Mouse (Mus musculus) kidney, adult 2 months (tissue): Measurements from ENCODE around the gene Ndufa8. TPM values are rescaled to one million over a fixed set of nuclear protein-coding genes. Genes with fewer than 3 reads are reported as not detected.

Experiments
- DNase-seq: peaks from one replicate; pipeline ENCODE4 v3.0.0; 2021
- H3K27ac ChIP-seq: fragments of 200-500 bp; 2 replicates; pipeline ENCODE4 v1.5.1; 2012; ENCODE audit warnings: low read depth, low read length, control low read depth, inconsistent platforms; ENCODE audit not compliant: insufficient read depth
- H3K27me3 ChIP-seq: fragments of 200-500 bp; replicated peaks from 2 replicates; pipeline ENCODE4 v1.6.1; 2012; ENCODE audit warnings: mild to moderate bottlenecking, moderate library complexity, low read length, inconsistent platforms; ENCODE audit not compliant: control insufficient read depth, insufficient read depth
- H3K36me3 ChIP-seq: fragments of 200-500 bp; 2 replicates; pipeline ENCODE4 v1.6.1; 2012; ENCODE audit warnings: mild to moderate bottlenecking, moderate library complexity, low read length, inconsistent platforms; ENCODE audit not compliant: control insufficient read depth, insufficient read depth
- H3K4me1 ChIP-seq: fragments of 200-500 bp; 2 replicates; pipeline ENCODE4 v1.6.1; 2011; ENCODE audit warnings: low read length; ENCODE audit not compliant: control insufficient read depth, insufficient read depth
- H3K4me3 ChIP-seq: fragments of 200-500 bp; 2 replicates; pipeline ENCODE4 v1.5.1; 2011; ENCODE audit warnings: mild to moderate bottlenecking, low read depth, low read length, control low read depth; ENCODE audit not compliant: insufficient read depth
- CTCF ChIP-seq: fragments of 200-500 bp; conservative IDR thresholded peaks from 2 replicates; pipeline ENCODE4 v1.5.1; 2011; ENCODE audit warnings: low read depth, mild to moderate bottlenecking, control low read depth, low read length, moderate library complexity, mixed read lengths; ENCODE audit not compliant: insufficient read depth, insufficient read length
- POLR2A ChIP-seq: fragments of 200-500 bp; IDR thresholded peaks from one replicate; pipeline ENCODE4 v1.6.1; 2011; ENCODE audit warnings: low read depth, low read length, control low read depth
- WGBS: fragments of 180-500 bp; shearing (Covaris S2); methylation state at CpG from one replicate; pipeline ENCODE4 v1.1.7; 2018; 5-methylcytosine and 5-hydroxymethylcytosine counted together
- polyA plus RNA-seq: library from polyadenylated mRNA; depleted of rRNA; stranded (reverse); fragments of >200 nt; gene quantifications from 2 replicates; pipeline ENCODE4 v1.2.3, GENCODE M21; 2012

The Ndufa8 gene
- polyA plus RNA-seq, 1 experiment, result 261 TPM

GRCm38 (mm10) chr2:36090853-36091741 lies 41.9 kb upstream of the Ndufa8 start:
- Histone ChIP-seq H3K27me3 (no peaks in the 10 kb centered on the region; the same call in 1 of the 2 replicates), H3K36me3 (no peaks in the 10 kb centered on the region), H3K4me1 (no peaks in the 10 kb centered on the region; the same call in 1 of the 2 replicates), H3K4me3 (peak overlapping the region; percentile 31), H3K27ac (no peak overlapping the region)
- DNase-seq, result peak; percentile 64
- TF ChIP-seq CTCF (no peak), POLR2A (no peak)
- 17% methylated on average over 70 of the region's 70 CpGs for WGBS

GRCm38 (mm10) chr2:36089190-36089589 lies 40.0 kb upstream of the Ndufa8 start:
- Histone ChIP-seq H3K4me1 (no peaks in the 10 kb centered on the region; the same call in 1 of the 2 replicates), H3K27ac (no peak overlapping the region), H3K4me3 (no peak overlapping the region), H3K27me3 (no peaks in the 10 kb centered on the region; the same call in 1 of the 2 replicates), H3K36me3 (no peaks in the 10 kb centered on the region)
- WGBS, result 67% methylated on average over 3 of the region's 3 CpGs
- DNase-seq, result no peak
- TF ChIP-seq POLR2A, result no peak

GRCm38 (mm10) chr2:36085041-36085440 lies 35.8 kb upstream of the Ndufa8 start:
- no peak for TF ChIP-seq CTCF
- DNase-seq, result no peak
- Histone ChIP-seq H3K4me3 (no peak overlapping the region), H3K27me3 (no peaks in the 10 kb centered on the region), H3K36me3 (no peaks in the 10 kb centered on the region), H3K4me1 (no peaks in the 10 kb centered on the region), H3K27ac (no peak overlapping the region)
- WGBS, result 96% methylated on average over 1 of the region's 1 CpGs

GRCm38 (mm10) chr2:36082802-36083580 lies 33.8 kb upstream of the Ndufa8 start:
- WGBS, result 84% methylated on average over 9 of the region's 9 CpGs
- no peaks in the 10 kb centered on the region for H3K27me3 ChIP-seq
- no peaks in the 10 kb centered on the region for H3K4me1 ChIP-seq
- DNase-seq, result no peak
- H3K27ac ChIP-seq, result no peak overlapping the region
- no peak overlapping the region for H3K4me3 ChIP-seq
- no peaks in the 10 kb centered on the region for H3K36me3 ChIP-seq
- TF ChIP-seq POLR2A (no peak), CTCF (no peak)

- DNase-seq, result peak; percentile 18
- Histone ChIP-seq H3K36me3 (no peaks in the 10 kb centered on the region), H3K27me3 (no peaks in the 10 kb centered on the region), H3K4me3 (no peak overlapping the region), H3K4me1 (no peaks in the 10 kb centered on the region), H3K27ac (no peak overlapping the region)
- 18% methylated on average over 9 of the region's 9 CpGs for WGBS
- no peak for TF ChIP-seq POLR2A
- TF ChIP-seq CTCF, result no peak
Measured at GRCm38 (mm10) chr2:36081446-36081845, 32.2 kb upstream of the Ndufa8 start.

GRCm38 (mm10) chr2:36077160-36077761 lies 28.1 kb upstream of the Ndufa8 start:
- Histone ChIP-seq H3K36me3 (no peaks in the 10 kb centered on the region), H3K4me3 (no peak overlapping the region), H3K4me1 (no peaks in the 10 kb centered on the region), H3K27me3 (no peaks in the 10 kb centered on the region), H3K27ac (no peak overlapping the region)
- DNase-seq, result no peak
- WGBS, result 24% methylated on average over 11 of the region's 11 CpGs
- TF ChIP-seq POLR2A (no peak), CTCF (no peak)

- Histone ChIP-seq H3K4me3 (no peak overlapping the region), H3K4me1 (no peaks in the 10 kb centered on the region), H3K27ac (no peak overlapping the region), H3K36me3 (no peaks in the 10 kb centered on the region), H3K27me3 (no peaks in the 10 kb centered on the region)
- DNase-seq, result no peak
- TF ChIP-seq CTCF (no peak), POLR2A (no peak)
- WGBS, result 93% methylated on average over 5 of the region's 5 CpGs
Measured at GRCm38 (mm10) chr2:36075210-36075609, 26.0 kb upstream of the Ndufa8 start.
